Mouse (Mus musculus) spleen, embryonic (tissue): Measurements from ENCODE around the gene Qdpr.

ENCODE experiments used
- CTCF ChIA-PET: fragments of 350-600 bp; sonication (Branson Sonifier 250); formaldehyde crosslinking; loops from one replicate; lab custom pipeline; 2022; lab: Charles Lee

The Qdpr gene

GRCm38 (mm10) chr5:45449831-45450716 lies at the start of gene Qdpr:
Qdpr (minus strand) TSS chr5:45450236.
- CTCF ChIA-PET = interaction anchor here (0.5 to 0.6 kb wide), 2 partner anchors 27 to 42 kb away, joined by 3 to 6 read pairs; no protein-coding TSS in a partner anchor

- CTCF ChIA-PET = no interaction called here
Observed at GRCm38 (mm10) chr5:45497564-45497963, 47.5 kb upstream of the Qdpr start.

- CTCF ChIA-PET = no interaction called here
Observed at GRCm38 (mm10) chr5:45496930-45497550, 47.0 kb upstream of the Qdpr start.

DNA sequence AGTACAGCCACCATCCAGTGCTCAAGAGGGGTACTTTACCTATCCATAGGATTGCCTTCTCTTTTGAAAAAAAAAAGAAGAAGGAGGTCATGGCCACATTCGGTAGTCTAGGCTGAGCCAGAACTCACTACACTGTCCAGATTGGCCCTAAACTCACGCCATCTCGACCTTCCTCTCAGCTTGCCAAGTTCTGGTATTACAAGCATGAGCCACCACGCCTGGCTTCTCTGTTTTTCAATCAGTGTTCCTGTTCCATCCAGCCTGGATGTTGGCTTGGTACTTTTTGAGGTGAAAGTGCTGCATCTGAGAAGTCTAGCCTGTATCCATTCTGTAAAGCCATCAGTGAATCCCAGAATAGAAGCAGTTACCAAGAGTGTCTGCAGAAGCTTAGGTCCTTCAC lies 46.4 kb upstream of the Qdpr start:
- CTCF ChIA-PET = no interaction called here

- CTCF ChIA-PET = no interaction called here
Observed at GRCm38 (mm10) chr5:45496042-45496441, 46.0 kb upstream of the Qdpr start.

DNA sequence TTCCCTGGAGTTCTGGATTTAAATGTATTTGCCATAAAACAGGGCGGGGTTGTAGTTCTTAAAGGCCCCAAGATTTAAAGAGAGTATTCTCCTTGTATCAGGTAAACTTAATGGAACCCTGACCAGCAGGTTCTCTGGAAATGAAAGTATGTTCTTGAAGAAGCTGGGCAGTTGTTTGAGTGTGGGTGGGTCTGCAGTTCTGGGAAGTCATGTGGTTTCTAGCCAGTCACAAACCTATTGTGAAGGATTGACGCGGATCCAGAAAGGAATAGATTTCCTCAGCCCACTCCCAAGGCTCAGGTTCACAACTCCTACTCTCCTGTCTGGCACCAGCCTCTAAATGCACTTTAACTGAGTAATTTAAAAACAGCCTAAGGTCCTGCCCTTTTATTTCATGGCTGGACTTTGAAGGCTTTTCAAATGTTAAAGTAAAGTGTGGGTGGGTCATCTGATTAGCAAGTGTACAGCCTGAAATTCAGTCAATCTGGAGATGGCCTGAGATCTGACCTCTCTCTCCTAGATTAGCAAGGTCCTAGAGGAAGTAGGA lies 45.5 kb upstream of the Qdpr start:
- CTCF ChIA-PET = no interaction called here

GRCm38 (mm10) chr5:45494093-45494755 lies 44.2 kb upstream of the Qdpr start:
- CTCF ChIA-PET = interaction anchor here (0.5 kb wide), 1 partner anchor 174 kb away, joined by 5 read pairs; no protein-coding TSS in a partner anchor

GRCm38 (mm10) chr5:45493191-45494092 lies 43.4 kb upstream of the Qdpr start, which contains the start of gene Lap3:
Lap3 (plus strand) TSS chr5:45493374.
- CTCF ChIA-PET = interaction anchor here (0.5 kb wide), 1 partner anchor 175 kb away, joined by 5 read pairs; no protein-coding TSS in a partner anchor

- CTCF ChIA-PET = interaction anchor here (0.6 to 0.7 kb wide), 2 partner anchors 8 to 42 kb away, joined by 4 to 6 read pairs; partner anchors contain the start of gene Qdpr
Observed at GRCm38 (mm10) chr5:45491776-45492175, 41.7 kb upstream of the Qdpr start.

DNA sequence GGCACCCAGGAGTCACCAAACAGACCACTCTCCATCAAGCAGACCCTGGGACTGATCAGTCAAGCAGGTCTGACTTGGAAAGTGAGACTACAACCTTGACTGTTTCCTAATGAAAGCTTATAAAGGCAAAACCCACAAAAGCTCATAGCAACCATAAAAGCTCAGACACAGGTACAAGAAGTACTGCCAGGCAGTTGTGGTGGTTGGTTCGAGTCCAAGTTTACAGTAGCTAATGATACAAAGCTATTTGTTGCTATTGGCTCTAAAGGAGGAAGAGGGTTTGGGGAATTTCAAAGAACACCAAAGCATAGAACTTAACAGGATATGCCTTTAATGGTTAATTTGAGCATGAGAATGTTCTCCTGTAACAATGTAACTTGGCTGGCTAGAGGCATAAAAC lies 33.6 kb upstream of the Qdpr start:
- CTCF ChIA-PET = no interaction called here

DNA sequence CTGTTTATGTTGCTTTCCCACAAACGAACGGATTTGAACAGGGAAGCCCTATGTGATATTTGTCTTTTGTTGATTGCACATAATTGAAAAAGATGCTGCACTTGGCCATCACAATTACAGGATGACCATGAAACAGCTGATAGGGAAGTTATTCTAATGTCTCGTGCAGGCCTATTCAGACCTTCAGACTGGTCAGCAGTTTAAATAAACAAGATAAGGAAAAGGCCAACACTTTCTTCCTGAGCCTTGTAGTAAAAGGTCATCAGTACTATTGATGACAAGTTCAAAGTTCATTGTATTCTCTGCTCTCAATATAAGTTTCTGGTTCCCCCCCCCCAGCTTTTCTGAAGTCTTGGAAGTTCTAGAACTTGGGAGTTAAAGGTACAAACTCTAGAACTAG lies 32.6 kb upstream of the Qdpr start:
- CTCF ChIA-PET = no interaction called here

- CTCF ChIA-PET = no interaction called here
Observed at GRCm38 (mm10) chr5:45481125-45481524, 31.1 kb upstream of the Qdpr start.

- CTCF ChIA-PET = no interaction called here
Observed at GRCm38 (mm10) chr5:45480066-45480465, 30.0 kb upstream of the Qdpr start.

DNA sequence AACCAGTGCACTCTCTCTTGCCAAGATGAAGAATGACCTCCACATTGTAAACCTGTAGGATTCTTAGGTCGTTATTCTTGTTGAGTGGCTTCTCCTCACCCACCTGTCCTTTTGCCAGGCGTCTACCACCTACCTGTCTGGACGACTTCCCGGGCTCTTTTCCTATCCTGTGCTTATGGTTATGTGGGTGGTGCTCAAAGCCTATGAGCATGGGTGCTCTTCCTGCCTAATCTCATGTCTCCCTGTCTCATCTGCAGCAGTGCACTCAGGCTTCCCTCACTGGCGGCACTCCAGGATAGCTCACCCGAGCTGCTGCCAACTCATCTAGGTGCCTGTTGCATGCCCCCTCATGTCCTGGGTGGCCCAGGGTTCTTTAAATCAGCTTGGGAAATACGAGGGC lies 27.6 kb upstream of the Qdpr start:
- CTCF ChIA-PET = no interaction called here

DNA sequence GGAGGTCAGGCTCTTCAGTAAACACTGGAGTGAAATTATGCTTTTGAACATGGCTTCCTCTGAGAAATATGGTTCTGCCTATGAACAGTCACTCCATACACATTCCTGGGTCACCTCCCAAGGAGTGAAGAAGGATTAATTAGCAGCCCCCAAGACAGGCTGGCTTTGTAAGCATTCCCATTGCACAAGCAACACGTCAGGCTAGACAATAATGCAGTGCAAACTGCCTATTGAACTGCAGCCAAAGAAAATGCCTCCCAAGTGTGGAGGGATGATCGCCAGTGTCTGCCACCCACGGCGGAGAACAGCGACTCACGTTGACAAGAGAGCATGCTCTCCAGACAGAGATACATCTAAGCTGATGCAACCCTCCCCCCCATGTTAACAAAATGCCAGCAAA lies 26.3 kb upstream of the Qdpr start:
- CTCF ChIA-PET = no interaction called here

DNA sequence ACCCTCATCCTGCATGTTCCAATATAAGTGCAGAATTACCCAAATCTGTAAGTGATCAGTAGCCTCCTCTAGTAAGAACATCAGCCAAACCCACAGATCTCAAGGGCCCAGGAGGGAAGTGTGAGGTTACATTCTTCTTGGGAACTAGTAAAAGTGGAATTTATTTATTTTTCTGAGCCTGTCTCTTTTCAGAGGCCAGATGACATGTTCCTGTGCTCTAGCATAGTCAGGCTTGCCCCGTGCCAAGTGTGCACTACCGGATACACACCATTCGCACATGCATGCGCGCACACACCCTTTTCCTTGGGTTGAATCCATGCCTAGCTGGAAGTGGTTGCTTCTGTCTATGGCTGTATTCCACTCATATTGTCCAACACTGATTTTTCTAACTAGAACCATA lies 25.7 kb upstream of the Qdpr start:
- CTCF ChIA-PET = no interaction called here

- CTCF ChIA-PET = no interaction called here
Observed at GRCm38 (mm10) chr5:45474758-45475157, 24.7 kb upstream of the Qdpr start.

- CTCF ChIA-PET = no interaction called here
Observed at GRCm38 (mm10) chr5:45474215-45474614, 24.2 kb upstream of the Qdpr start.

GRCm38 (mm10) chr5:45473521-45473920 lies 23.5 kb upstream of the Qdpr start:
- CTCF ChIA-PET = no interaction called here

- CTCF ChIA-PET = no interaction called here
Observed at GRCm38 (mm10) chr5:45472880-45473450, 22.9 kb upstream of the Qdpr start.
